Mouse (Mus musculus): ENCODE results near the gene Fam186a. TPM values are rescaled to one million over a fixed set of nuclear protein-coding genes. Genes with fewer than 3 reads are reported as not detected.
"Not testable (repeated sequence)": the region's sequence is repeated elsewhere in the genome, so short reads cannot be mapped to it uniquely, and the experiment has no call there.

Gene Fam186a
- not detected in 2 replicates for polyA plus RNA-seq (2012)

GRCm38 (mm10) chr15:99966961-99967360 is at the start of gene Fam186a:
Gene Fam186a, minus strand, starts transcription at chr15:99967061.
- no peak for TF ChIP-seq GATA1 (IDR thresholded peaks at IDR 0.05; ENCODE audit: low read length)
- no peak for TF ChIP-seq TAL1 (IDR thresholded peaks at IDR 0.05; ENCODE audit: low read length)
- Histone ChIP-seq H3K27me3 (ENCODE audit: control insufficient read depth) (peaks cover 3% of the 10 kb centered on the region; the same call in 1 of the 2 replicates), H3K4me1 (ENCODE audit: control insufficient read depth) (peaks cover 9% of the 10 kb centered on the region), H3K9me3 (ENCODE audit: control insufficient read depth, low read length) (no peaks in the 10 kb centered on the region), H3K4me3 (replicated peaks) (no peak within 1 kb of the TSS), H3K36me3 (ENCODE audit: control insufficient read depth) (no peaks in the 10 kb centered on the region)

- Histone ChIP-seq H3K4me1 (ENCODE audit: control insufficient read depth) (no peaks in the 10 kb centered on the region), H3K36me3 (ENCODE audit: control insufficient read depth) (peaks cover 89% of the 10 kb centered on the region), H3K9me3 (ENCODE audit: control insufficient read depth, low read length) (no peaks in the 10 kb centered on the region), H3K27me3 (ENCODE audit: control insufficient read depth) (no peaks in the 10 kb centered on the region), H3K4me3 (replicated peaks) (no peak overlapping the region)
- TF ChIP-seq GATA1 (IDR thresholded peaks at IDR 0.05; ENCODE audit: low read length) (no peak), TAL1 (IDR thresholded peaks at IDR 0.05; ENCODE audit: low read length) (no peak)
Observed at GRCm38 (mm10) chr15:100006180-100006579, 39.3 kb upstream of the Fam186a start.

- H3K27me3 ChIP-seq (ENCODE audit: control insufficient read depth): no peaks in the 10 kb centered on the region
- no peaks in the 10 kb centered on the region for H3K4me1 ChIP-seq (ENCODE audit: control insufficient read depth)
- no peak overlapping the region for H3K4me3 ChIP-seq (replicated peaks)
- TF ChIP-seq TAL1 (IDR thresholded peaks at IDR 0.05; ENCODE audit: low read length) (no peak), GATA1 (IDR thresholded peaks at IDR 0.05; ENCODE audit: low read length) (no peak)
- peaks cover 84% of the 10 kb centered on the region for H3K36me3 ChIP-seq (ENCODE audit: control insufficient read depth)
- no peaks in the 10 kb centered on the region for H3K9me3 ChIP-seq (ENCODE audit: control insufficient read depth, low read length)
Observed at GRCm38 (mm10) chr15:100004677-100005273, 37.9 kb upstream of the Fam186a start.

GRCm38 (mm10) chr15:99999390-99999789 is 32.5 kb upstream of the Fam186a start:
- Histone ChIP-seq H3K4me1 (ENCODE audit: control insufficient read depth) (no peaks in the 10 kb centered on the region), H3K27me3 (ENCODE audit: control insufficient read depth) (no peaks in the 10 kb centered on the region), H3K9me3 (ENCODE audit: control insufficient read depth, low read length) (no peaks in the 10 kb centered on the region), H3K4me3 (replicated peaks) (no peak overlapping the region), H3K36me3 (ENCODE audit: control insufficient read depth) (peaks cover 73% of the 10 kb centered on the region)
- TF ChIP-seq GATA1 (IDR thresholded peaks at IDR 0.05; ENCODE audit: low read length) (no peak), TAL1 (IDR thresholded peaks at IDR 0.05; ENCODE audit: low read length) (no peak)

GRCm38 (mm10) chr15:99997114-99997804 is 30.4 kb upstream of the Fam186a start:
- TF ChIP-seq TAL1 (IDR thresholded peaks at IDR 0.05; ENCODE audit: low read length) (no peak), GATA1 (IDR thresholded peaks at IDR 0.05; ENCODE audit: low read length) (no peak)
- H3K36me3 ChIP-seq (ENCODE audit: control insufficient read depth): peaks cover 70% of the 10 kb centered on the region

GRCm38 (mm10) chr15:99993100-99993499 is 26.2 kb upstream of the Fam186a start:
- H3K27me3 ChIP-seq (ENCODE audit: control insufficient read depth): no peaks in the 10 kb centered on the region
- TF ChIP-seq TAL1 (IDR thresholded peaks at IDR 0.05; ENCODE audit: low read length) (no peak), GATA1 (IDR thresholded peaks at IDR 0.05; ENCODE audit: low read length) (no peak)
- H3K9me3 ChIP-seq (ENCODE audit: control insufficient read depth, low read length): no peaks in the 10 kb centered on the region
- H3K4me1 ChIP-seq (ENCODE audit: control insufficient read depth): no peaks in the 10 kb centered on the region
- no peak overlapping the region for H3K4me3 ChIP-seq (replicated peaks)
- peaks cover 72% of the 10 kb centered on the region for H3K36me3 ChIP-seq (ENCODE audit: control insufficient read depth)

More at GRCm38 (mm10) chr15:99997114-99997804, 30.4 kb upstream of the Fam186a start:
- Histone ChIP-seq H3K27me3 (ENCODE audit: control insufficient read depth) (no peaks in the 10 kb centered on the region), H3K4me3 (replicated peaks) (no peak overlapping the region), H3K4me1 (ENCODE audit: control insufficient read depth) (no peaks in the 10 kb centered on the region), H3K9me3 (ENCODE audit: control insufficient read depth, low read length) (no peaks in the 10 kb centered on the region)

GRCm38 (mm10) chr15:99979715-99980114 is 12.9 kb upstream of the Fam186a start:
- Histone ChIP-seq H3K27me3 (ENCODE audit: control insufficient read depth) (no peaks in the 10 kb centered on the region), H3K4me3 (replicated peaks) (no peak overlapping the region), H3K4me1 (ENCODE audit: control insufficient read depth) (peaks cover 2% of the 10 kb centered on the region), H3K9me3 (ENCODE audit: control insufficient read depth, low read length) (no peaks in the 10 kb centered on the region), H3K36me3 (ENCODE audit: control insufficient read depth) (peaks cover 2% of the 10 kb centered on the region; the same call in 1 of the 2 replicates)
- TF ChIP-seq TAL1 (IDR thresholded peaks at IDR 0.05; ENCODE audit: low read length) (no peak), GATA1 (IDR thresholded peaks at IDR 0.05; ENCODE audit: low read length) (no peak)

- H3K4me1 ChIP-seq (ENCODE audit: control insufficient read depth): peaks cover 5% of the 10 kb centered on the region
- peaks cover under 1% of the 10 kb centered on the region; the same call in 1 of the 2 replicates for H3K36me3 ChIP-seq (ENCODE audit: control insufficient read depth)
- no peak overlapping the region for H3K4me3 ChIP-seq (replicated peaks)
- no peaks in the 10 kb centered on the region for H3K27me3 ChIP-seq (ENCODE audit: control insufficient read depth)
- TF ChIP-seq GATA1 (IDR thresholded peaks at IDR 0.05; ENCODE audit: low read length): no peak
- no peak for TF ChIP-seq TAL1 (IDR thresholded peaks at IDR 0.05; ENCODE audit: low read length)
- no peaks in the 10 kb centered on the region for H3K9me3 ChIP-seq (ENCODE audit: control insufficient read depth, low read length)
Observed at GRCm38 (mm10) chr15:99979266-99979665, 12.4 kb upstream of the Fam186a start.

- H3K36me3 ChIP-seq (ENCODE audit: control insufficient read depth); H3K9me3 ChIP-seq (ENCODE audit: control insufficient read depth, low read length); H3K27me3 ChIP-seq (ENCODE audit: control insufficient read depth); H3K4me3 ChIP-seq (replicated peaks): not testable (repeated sequence)
- peaks cover 19% of the 10 kb centered on the region for H3K4me1 ChIP-seq (ENCODE audit: control insufficient read depth)
Observed at GRCm38 (mm10) chr15:99976121-99976520, 9.3 kb upstream of the Fam186a start.
